Mouse (Mus musculus) pancreas, adult 10 weeks (tissue): ENCODE measurements around the gene Endou. TPM values are rescaled to one million over a fixed set of nuclear protein-coding genes. Genes with fewer than 3 reads are reported as not detected.

Experiments
- polyA plus RNA-seq: library from polyadenylated mRNA; stranded (reverse); fragments of 350-450 nt; fragmentation: Illumina TruSeq; extraction: RNeasy Lipid Tissue Mini Kit (QIAGEN cat#74804); gene quantifications from one replicate; pipeline ENCODE4 v1.2.3, GENCODE M21; 2015; ENCODE audit warnings: low read depth, low replicate concordance; ENCODE audit not compliant: insufficient read depth

The Endou gene
- 1.1 TPM for polyA plus RNA-seq

DNA sequence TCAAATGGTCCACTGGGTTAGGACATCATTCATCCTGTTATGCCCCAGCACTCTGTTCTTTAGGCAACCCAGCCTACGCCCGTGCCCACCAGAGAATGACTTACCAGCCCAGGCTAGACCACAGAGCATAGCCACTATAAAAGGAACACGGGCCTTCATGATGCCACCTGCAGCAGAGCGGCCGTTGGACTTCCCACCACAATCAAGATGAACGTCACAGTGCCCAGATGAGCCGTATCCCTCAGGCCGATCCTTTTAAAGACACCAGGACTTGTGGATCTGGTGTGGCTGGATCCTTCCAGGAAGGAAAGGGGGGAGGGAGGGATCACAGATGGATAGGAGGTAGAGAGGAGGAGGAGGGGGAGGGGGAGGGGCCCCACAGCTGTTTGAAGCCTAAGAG lies at the start of gene Endou:
Gene Endou, minus strand, starts transcription at position 229 of the 400 bp plus-strand sequence.

GRCm38 (mm10) chr15:97778311-97779098 lies 47.4 kb upstream of the Endou start, which contains the start of gene Slc48a1:
Gene Slc48a1, plus strand, starts transcription at chr15:97778520.

DNA sequence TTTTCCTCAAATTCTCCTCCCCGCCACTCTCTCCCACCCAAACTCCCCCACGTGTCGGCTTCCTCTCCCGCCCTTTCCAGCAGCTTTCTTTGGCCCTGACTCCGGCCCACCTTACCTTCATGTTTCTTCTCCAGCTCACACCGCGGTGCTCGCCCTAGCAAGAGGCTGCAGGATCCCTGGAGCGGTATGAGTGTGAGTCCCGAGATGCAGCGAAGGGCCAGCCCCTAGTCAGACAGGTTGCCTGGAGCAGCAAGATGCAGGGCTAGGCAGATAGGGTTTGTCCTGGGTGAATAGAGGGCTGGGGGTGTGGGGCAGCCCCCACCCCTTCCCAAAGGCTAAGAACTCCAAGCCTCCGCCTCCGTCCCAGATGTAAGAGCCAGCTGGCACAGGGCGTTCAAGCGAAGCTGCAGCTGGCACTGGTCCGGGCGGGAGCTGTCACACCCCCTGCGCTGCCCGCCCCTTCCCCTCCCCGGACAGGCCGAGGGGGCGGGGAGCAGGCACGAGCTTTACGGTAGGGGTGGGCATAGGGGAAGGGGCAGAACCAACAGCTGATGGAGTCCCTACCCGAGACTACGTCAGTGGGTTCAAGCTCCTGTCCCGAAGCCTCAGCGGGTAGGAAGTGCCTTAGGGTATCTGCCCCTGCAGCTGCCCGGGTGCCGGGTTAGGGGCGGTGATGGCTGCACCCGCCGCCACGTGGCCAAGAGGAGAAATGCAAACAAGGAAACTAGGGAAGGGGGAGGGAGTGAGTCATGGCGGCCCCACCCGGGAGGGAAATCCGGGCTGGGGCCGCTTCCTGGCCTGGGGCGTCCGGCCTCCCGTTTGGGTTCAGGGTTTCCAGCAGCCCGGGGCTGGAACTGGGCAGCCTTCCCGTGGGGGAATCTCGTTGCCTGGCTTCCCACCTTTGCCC lies 36.4 kb upstream of the Endou start, which contains the start of gene Rapgef3:
Gene Rapgef3, minus strand, starts transcription at position 693 of the 907 bp plus-strand sequence.

DNA sequence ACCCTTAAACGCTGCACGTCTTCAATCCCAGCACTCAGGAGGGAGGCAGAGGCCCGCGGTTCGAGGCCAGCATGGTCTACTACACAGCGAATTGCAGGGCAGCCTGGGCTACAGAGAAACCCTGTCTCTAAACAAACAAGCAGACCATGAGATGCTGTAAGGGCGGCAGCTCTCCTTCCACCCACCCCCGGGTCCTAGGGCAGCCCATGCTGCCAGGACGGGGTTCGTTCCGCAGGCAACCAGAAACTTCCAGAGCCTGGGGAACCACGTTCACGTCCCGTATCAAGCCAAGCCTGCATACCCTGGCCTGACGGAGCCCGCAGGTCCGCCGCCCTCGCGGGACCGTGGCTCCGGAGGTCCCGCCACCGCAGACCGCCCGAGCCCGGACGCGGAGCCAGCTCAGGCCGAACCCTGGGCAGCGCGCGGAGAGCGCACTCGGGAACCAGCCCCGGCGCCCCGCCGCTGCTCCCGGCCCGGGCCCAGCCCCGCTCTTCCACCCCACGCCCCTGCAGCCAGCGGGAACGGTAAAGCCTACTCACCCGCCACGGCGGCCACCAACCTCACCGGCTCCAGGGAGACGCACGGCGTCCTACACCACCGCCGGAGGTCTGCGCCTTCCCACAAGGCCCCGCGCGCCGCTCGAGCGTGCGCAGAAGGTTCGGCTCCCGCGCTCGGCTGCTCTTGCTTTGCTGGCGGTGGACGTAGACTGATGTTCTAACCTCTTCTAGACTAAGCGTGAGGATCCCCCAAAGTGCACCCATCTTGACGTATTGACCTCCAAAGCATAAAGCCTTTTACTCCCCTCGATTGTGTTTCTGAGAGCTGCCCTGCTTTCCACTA lies 25.7 kb downstream of the Endou start, which contains the start of gene Rpap3:
Gene Rpap3, minus strand, starts transcription at position 615 of the 840 bp plus-strand sequence.

Other genes with a start within 250 kb of the Endou start
- 2.3 TPM for gene Rpap3, start 25.5 kb downstream of the Endou start, polyA plus RNA-seq
- gene Rapgef3, start 36.6 kb upstream of the Endou start, polyA plus RNA-seq = 15.4 TPM
- 23.5 TPM for gene Slc48a1, start 47.2 kb upstream of the Endou start, polyA plus RNA-seq
- gene Hdac7, start 113.2 kb upstream of the Endou start, polyA plus RNA-seq = 22.3 TPM
- gene Vdr, start 179.3 kb upstream of the Endou start, polyA plus RNA-seq = 5.1 TPM
- 13.9 TPM for gene Tmem106c, start 232.9 kb upstream of the Endou start, polyA plus RNA-seq